ENCODE assay signal across 13 mouse cellular contexts in genomic region chr3:51661376-51661775, GRCm38 (mm10). TPM values are rescaled to one million over a fixed set of nuclear protein-coding genes. Genes with fewer than 3 reads are reported as not detected.
A peak's percentile ranks its signal among the peaks of the same experiment; 100 is the strongest.
DNase-seq lines count a peak whose midpoint lies in the region; ATAC-seq and TF ChIP-seq lines count a peak whose summit lies in the region.
"Had no signal": no experiment of that assay in that cellular context is flagged by ENCODE, and none has a peak within 500 bp of the region (broad histone marks: within the 10 kb centered on the region; RNA-seq: fewer than 3 reads in every experiment).

No protein-coding gene starts in this region.

- H3K4me3 ChIP-seq in lung, adult 2 months (replicated peaks; ENCODE audit: extremely low read depth, low read depth, low read length): peak overlapping the region; percentile 22
- H3K4me3 ChIP-seq in limb, embryonic 15.5 days: no peak overlapping the region
- H3K4me3 ChIP-seq in stomach, embryonic 14.5 days (ENCODE audit: low read depth, low read length): 0 out of 2 replicates have a peak overlapping the region, but pooled peaks have one; percentile 6
- H3K4me3 ChIP-seq: neural tube, embryonic 12.5 days had no signal

- no peaks in the 10 kb centered on the region for H3K9me3 ChIP-seq in limb, embryonic 15.5 days
- H3K9me3 ChIP-seq in stomach, embryonic 14.5 days (ENCODE audit: control insufficient read depth, low read depth, low read length): no peaks in the 10 kb centered on the region
- H3K9me3 ChIP-seq: neural tube, embryonic 12.5 days had no signal

- no peak overlapping the region for H3K4me2 ChIP-seq in limb, embryonic 15.5 days
- peak overlapping the region; percentile 14; the same call in 1 of the 2 replicates for H3K4me2 ChIP-seq in stomach, embryonic 14.5 days (replicated peaks; ENCODE audit: low read depth, low read length)
- H3K4me2 ChIP-seq: midbrain, embryonic 11.5 days; neural tube, embryonic 12.5 days had no signal

- no peak overlapping the region for H3K9ac ChIP-seq in limb, embryonic 15.5 days
- no peak overlapping the region for H3K9ac ChIP-seq in stomach, embryonic 14.5 days (replicated peaks; ENCODE audit: low read depth, low read length)
- H3K9ac ChIP-seq: neural tube, embryonic 12.5 days had no signal

- DNase-seq in lung, adult 2 months: no peak
- DNase-seq in lung, postnatal 10 days: no peak
- DNase-seq in NIH3T3 (ENCODE audit: low read depth): peak; percentile 28
- DNase-seq in cerebellum, adult 18-20 months: no peak
- DNase-seq in adrenal gland, adult 2 months: no peak
- no peak for DNase-seq in left cerebral cortex, adult 18-20 months (ENCODE audit: low spot score in 2 of 2)
- DNase-seq: layer of hippocampus, postnatal 36 days; retina, postnatal 1 day had no signal

- H3K4me1 ChIP-seq in lung, adult 2 months (ENCODE audit: control insufficient read depth, insufficient read depth, low read length): 0 out of 2 replicates have a peak, but pooled peaks cover 2% of the 10 kb centered on the region
- H3K4me1 ChIP-seq in limb, embryonic 15.5 days: peaks cover 12% of the 10 kb centered on the region; the same call in 1 of the 2 replicates
- 0 out of 2 replicates have a peak, but pooled peaks cover 2% of the 10 kb centered on the region for H3K4me1 ChIP-seq in stomach, embryonic 14.5 days (ENCODE audit: control insufficient read depth, insufficient read depth, low read length)
- H3K4me1 ChIP-seq: neural tube, embryonic 12.5 days had no signal

- TF ChIP-seq CTCF in lung, adult 2 months (IDR thresholded peaks at IDR 0.05; ENCODE audit: insufficient read depth, low read length): no peak

- no peaks in the 10 kb centered on the region for H3K27me3 ChIP-seq in limb, embryonic 15.5 days
- no peaks in the 10 kb centered on the region for H3K27me3 ChIP-seq in stomach, embryonic 14.5 days (ENCODE audit: control insufficient read depth, insufficient read depth, low read length)
- H3K27me3 ChIP-seq: neural tube, embryonic 12.5 days had no signal

- H3K36me3 ChIP-seq in limb, embryonic 15.5 days: no peaks in the 10 kb centered on the region
- H3K36me3 ChIP-seq in stomach, embryonic 14.5 days (ENCODE audit: control insufficient read depth, insufficient read depth, low read length): no peaks in the 10 kb centered on the region
- H3K36me3 ChIP-seq: neural tube, embryonic 12.5 days had no signal

- ATAC-seq in limb, embryonic 15.5 days (ENCODE audit: insufficient number of reproducible peaks, low FRiP score, low TSS enrichment, low read depth): no peak
- ATAC-seq in stomach, embryonic 14.5 days (ENCODE audit: insufficient number of reproducible peaks, insufficient read depth, low FRiP score, low read depth): no peak

- 39% methylated on average over 5 of the region's 5 CpGs for WGBS in lung, adult 2 months
- WGBS in limb, embryonic 15.5 days: 33% methylated on average over 5 of the region's 5 CpGs
- WGBS in stomach, embryonic 14.5 days: 43% methylated on average over 5 of the region's 5 CpGs

- no peak for TF ChIP-seq POLR2A in lung, adult 2 months (IDR thresholded peaks at IDR 0.05; ENCODE audit: borderline replicate concordance, extremely low read depth, low read depth, low read length)

- peak overlapping the region; percentile 27; the same call in 1 of the 2 replicates for H3K27ac ChIP-seq in limb, embryonic 15.5 days
- peak overlapping the region; percentile 49; the same call in 1 of the 2 replicates for H3K27ac ChIP-seq in stomach, embryonic 14.5 days (ENCODE audit: low read length)
- H3K27ac ChIP-seq: neural tube, embryonic 12.5 days had no signal

RNA-seq across cellular contexts. Expression of gene Mgst2, which starts 1.2 kb away (rescaled TPM):
- polyA plus RNA-seq in lung, adult 2 months (2012; rRNA removed): 1.3 and 3.6 TPM in 2 replicates
- polyA plus RNA-seq in limb, embryonic 15.5 days (2015; fragmentation: Nextera tagmentation; extraction: Ambion mirVana): 16.0 and 18.3 TPM in 2 replicates
- 20.3 and 22.0 TPM in 2 replicates for polyA plus RNA-seq in stomach, embryonic 14.5 days (2014; fragmentation: Nextera tagmentation; extraction: Ambion mirVana)
- total RNA-seq in adrenal gland, adult 2 months (2021): 100 to 1,000 TPM; 189 to 200 TPM
- polyA plus RNA-seq in adrenal gland, adult 2 months (2012; rRNA removed): 2.6 and 3.3 TPM in 2 replicates
- total RNA-seq in left cerebral cortex, adult 18-20 months (2021): not detected
- total RNA-seq: layer of hippocampus, postnatal 36 days; liver, adult 2 months had no signal
- polyA plus RNA-seq: midbrain, embryonic 11.5 days had no signal
